Mouse (Mus musculus): ENCODE data around the gene Dmrt2.

GRCm38 (mm10) chr19:25654034-25654749 is 18.0 kb upstream of the Dmrt2 start:
- TF ChIP-seq EP300 (IDR thresholded peaks at IDR 0.05; ENCODE audit: insufficient read depth, low read depth, low read length) = no peak
- no peak for TF ChIP-seq CTCF (IDR thresholded peaks at IDR 0.05)
- TF ChIP-seq POLR2A (IDR thresholded peaks at IDR 0.05; ENCODE audit: insufficient read depth, low read depth, low read length) = no peak

All from heart, adult 2 months (tissue).